Mouse (Mus musculus): Measurements from ENCODE around the gene 4930518I15Rik.

- TF ChIP-seq POLR2A (IDR thresholded peaks at IDR 0.05; ENCODE audit: insufficient read depth, low read length) (no peak), CTCF (IDR thresholded peaks at IDR 0.05; ENCODE audit: low read depth, low read length) (no peak)
Measured at GRCm38 (mm10) chr2:156811556-156811955, 46.2 kb downstream of the 4930518I15Rik start.

Data from ES-Bruce4 (cell line).